Mouse (Mus musculus) heart, adult 2 months (tissue): ENCODE data around the gene Tmc2. TPM values are rescaled to one million over a fixed set of nuclear protein-coding genes. Genes with fewer than 3 reads are reported as not detected.
A peak's percentile ranks its signal among the peaks of the same experiment; 100 is the strongest.

Experiments
- DNase-seq, 2 experiments: peaks; one replicate each; pipeline ENCODE4 v3.0.0; 2021
- H3K27ac ChIP-seq: fragments of 200-600 bp; 2 replicates; pipeline ENCODE4 v1.8.1; 2022
- H3K27me3 ChIP-seq: fragments of 200-500 bp; 2 replicates; pipeline ENCODE4 v1.6.1; 2012; ENCODE audit warnings: mild to moderate bottlenecking, low read length, inconsistent platforms, mixed read lengths; ENCODE audit not compliant: control insufficient read depth, insufficient read depth
- H3K36me3 ChIP-seq: fragments of 200-500 bp; 2 replicates; pipeline ENCODE4 v1.6.1; 2012; ENCODE audit warnings: low read length, inconsistent platforms; ENCODE audit not compliant: control insufficient read depth, insufficient read depth
- H3K4me1 ChIP-seq: fragments of 200-500 bp; 2 replicates; pipeline ENCODE4 v1.6.1; 2011; ENCODE audit warnings: low read length; ENCODE audit not compliant: control insufficient read depth, insufficient read depth
- H3K4me3 ChIP-seq: fragments of 200-600 bp; 2 replicates; pipeline ENCODE4 v1.8.1; 2022
- H3K79me2 ChIP-seq: fragments of 200-500 bp; replicated peaks from 2 replicates; pipeline ENCODE4 v1.6.1; 2012; ENCODE audit warnings: mild to moderate bottlenecking, inconsistent platforms, low read length, moderate library complexity, mixed read lengths; ENCODE audit not compliant: control insufficient read depth, insufficient read depth
- H3K9ac ChIP-seq: fragments of 200-500 bp; 2 replicates; pipeline ENCODE4 v1.6.1; 2012; ENCODE audit warnings: low read depth, mild to moderate bottlenecking, control low read depth, inconsistent platforms, low read length, mixed read lengths
- CTCF ChIP-seq: fragments of 200-600 bp; IDR thresholded peaks from 2 replicates; pipeline ENCODE4 v1.8.1; 2022; ENCODE audit warnings: antibody characterized with exemption, mild to moderate bottlenecking, moderate library complexity
- EP300 ChIP-seq: fragments of 200-500 bp; IDR thresholded peaks from 2 replicates; pipeline ENCODE4 v1.6.1; 2011; ENCODE audit warnings: low read depth, low read length, control low read depth; ENCODE audit not compliant: insufficient read depth
- POLR2A ChIP-seq: fragments of 200-500 bp; IDR thresholded peaks from 2 replicates; pipeline ENCODE4 v1.6.1; 2011; ENCODE audit warnings: mild to moderate bottlenecking, low read depth, low read length, control low read depth; ENCODE audit not compliant: insufficient read depth
- WGBS: fragments of 180-500 bp; shearing (Covaris S2); methylation state at CpG from one replicate; pipeline ENCODE4 v1.1.7; 2018; 5-methylcytosine and 5-hydroxymethylcytosine counted together
- intact Hi-C: fragments of 180-260 bp; cut with DNase I; formaldehyde crosslinking; loops from one replicate; pipeline ENCODE4 v1.15.1; 2025
- polyA plus RNA-seq: library from polyadenylated mRNA; depleted of rRNA; stranded (reverse); fragments of >200 nt; gene quantifications from 2 replicates; pipeline ENCODE4 v1.2.3, GENCODE M21; 2012
- total RNA-seq, 2 experiments: library from RNA; stranded (reverse); gene quantifications; 2 replicates each; pipeline ENCODE4 v1.2.3; 2021

The Tmc2 gene
- total and polyA plus RNA-seq, 3 experiments = not detected

GRCm38 (mm10) chr2:130162701-130163100, 32.3 kb upstream of the Tmc2 start:
- no peaks in the 10 kb centered on the region for H3K36me3 ChIP-seq
- 73% methylated on average over 5 of the region's 5 CpGs for WGBS
- H3K4me1 ChIP-seq = no peaks in the 10 kb centered on the region
- no peak overlapping the region for H3K27ac ChIP-seq
- DNase-seq = no peak
- H3K79me2 ChIP-seq = no peaks in the 10 kb centered on the region
- TF ChIP-seq EP300 (no peak), POLR2A (no peak), CTCF (no peak)
- intact Hi-C loops = no loop called here
- H3K27me3 ChIP-seq = no peaks in the 10 kb centered on the region
- no peak overlapping the region for H3K4me3 ChIP-seq
- no peak overlapping the region for H3K9ac ChIP-seq

- H3K4me3 ChIP-seq = no peak overlapping the region
- WGBS = 65% methylated on average over 9 of the region's 9 CpGs
- no peaks in the 10 kb centered on the region for H3K27me3 ChIP-seq
- TF ChIP-seq POLR2A (no peak), CTCF (peak; percentile 63), EP300 (no peak)
- no peaks in the 10 kb centered on the region; the same call in 1 of the 2 replicates for H3K4me1 ChIP-seq
- H3K36me3 ChIP-seq = peaks cover 11% of the 10 kb centered on the region
- intact Hi-C loops = loop anchor here (5.0 kb wide), 1 partner anchor 284 kb away; no protein-coding TSS in a partner anchor
- H3K9ac ChIP-seq = no peak overlapping the region
- DNase-seq = no peak
- no peak overlapping the region for H3K27ac ChIP-seq
- no peaks in the 10 kb centered on the region for H3K79me2 ChIP-seq
These were observed 28.4 kb upstream of the Tmc2 start for GRCm38 (mm10) chr2:130166311-130167214.

DNA sequence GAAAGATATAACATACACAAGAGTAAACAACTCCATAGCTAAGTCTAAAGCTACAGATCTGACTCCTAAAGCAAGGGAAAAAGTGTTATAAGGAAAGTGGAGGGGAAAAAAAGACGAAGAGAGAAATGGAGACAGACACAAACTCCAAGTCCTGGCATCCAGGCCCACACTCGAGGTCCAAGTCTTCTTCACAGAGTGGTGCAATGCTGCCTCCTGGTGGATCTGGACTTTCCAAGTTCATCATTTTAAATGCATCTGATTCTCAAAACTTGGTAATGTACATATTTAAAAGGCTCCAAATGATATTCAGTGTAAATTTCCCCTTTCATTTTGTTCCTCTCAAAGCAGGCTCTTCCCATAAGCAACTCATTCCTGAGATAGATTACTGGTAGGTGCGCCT, 27.1 kb upstream of the Tmc2 start:
- 43% methylated on average over 3 of the region's 3 CpGs for WGBS
- no peak overlapping the region for H3K27ac ChIP-seq
- no peaks in the 10 kb centered on the region for H3K27me3 ChIP-seq
- H3K9ac ChIP-seq = no peak overlapping the region
- H3K4me1 ChIP-seq = no peaks in the 10 kb centered on the region; the same call in 1 of the 2 replicates
- no peak overlapping the region for H3K4me3 ChIP-seq
- intact Hi-C loops = loop anchor here (2.0 to 5.0 kb wide), 3 partner anchors 99 to 286 kb away; no protein-coding TSS in a partner anchor
- TF ChIP-seq EP300 (no peak), CTCF (peak; percentile 75), POLR2A (no peak)
- DNase-seq = peak; percentile 16 to 39
- no peaks in the 10 kb centered on the region for H3K79me2 ChIP-seq
- H3K36me3 ChIP-seq = peaks cover 15% of the 10 kb centered on the region

DNA sequence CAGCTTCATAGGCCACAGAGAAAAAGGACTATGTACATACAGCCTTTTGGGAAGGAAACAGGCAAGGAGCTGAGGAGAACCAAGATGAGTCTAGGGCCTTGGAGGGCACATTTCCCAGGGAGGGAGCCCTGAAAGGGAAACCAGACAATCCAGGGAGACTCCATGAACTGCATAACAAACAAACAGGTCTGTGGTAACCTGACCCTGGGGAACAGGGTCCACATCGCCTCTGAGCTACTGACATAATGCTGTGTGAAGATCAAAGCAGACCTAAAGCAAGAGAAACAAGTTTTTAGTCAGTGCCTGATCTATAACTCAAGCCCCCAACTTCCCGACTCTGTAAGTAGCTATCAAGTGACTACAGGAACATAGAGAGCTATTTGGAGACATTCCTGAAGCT, 23.3 kb upstream of the Tmc2 start:
- Histone ChIP-seq H3K4me1 (peaks cover 1% of the 10 kb centered on the region), H3K4me3 (no peak overlapping the region), H3K36me3 (peaks cover 32% of the 10 kb centered on the region), H3K27me3 (no peaks in the 10 kb centered on the region), H3K79me2 (no peaks in the 10 kb centered on the region), H3K9ac (no peak overlapping the region), H3K27ac (no peak overlapping the region)
- TF ChIP-seq POLR2A (no peak), EP300 (no peak), CTCF (no peak)
- intact Hi-C loops = no loop called here
- no peak for DNase-seq
- 84% methylated on average over 2 of the region's 2 CpGs for WGBS

- H3K9ac ChIP-seq = 0 out of 2 replicates have a peak overlapping the region, but pooled peaks have one; percentile 36
- no peak overlapping the region for H3K27ac ChIP-seq
- intact Hi-C loops = loop anchor here (5.0 kb wide), 2 partner anchors 95 to 375 kb away; partner anchors contain the start of genes Nop56 and Stk35
These were observed 18.2 kb upstream of the Tmc2 start for GRCm38 (mm10) chr2:130176820-130177219.

GRCm38 (mm10) chr2:130178381-130178705, 16.7 kb upstream of the Tmc2 start:
- intact Hi-C loops = loop anchor here (5.0 kb wide), 2 partner anchors 94 to 376 kb away; partner anchors contain the start of genes Nop56 and Stk35
- H3K27ac ChIP-seq = peak overlapping the region; percentile 85
- peak overlapping the region; percentile 95 for H3K4me3 ChIP-seq
- TF ChIP-seq CTCF = no peak
- no peak for TF ChIP-seq EP300
- TF ChIP-seq POLR2A = no peak
- H3K9ac ChIP-seq = peak overlapping the region; percentile 99
- 0% methylated on average over 11 of the region's 11 CpGs for whole genome bisulfite sequencing
- H3K79me2 ChIP-seq = peaks cover 4% of the 10 kb centered on the region; the same call in 1 of the 2 replicates
- no peaks in the 10 kb centered on the region for H3K27me3 ChIP-seq
- DNase-seq = no peak
- H3K36me3 ChIP-seq = peaks cover 25% of the 10 kb centered on the region
- H3K4me1 ChIP-seq = peaks cover 9% of the 10 kb centered on the region

More at GRCm38 (mm10) chr2:130176820-130177219, 18.2 kb upstream of the Tmc2 start:
- H3K36me3 ChIP-seq = peaks cover 29% of the 10 kb centered on the region
- no peaks in the 10 kb centered on the region for H3K27me3 ChIP-seq
- no peak overlapping the region for H3K4me3 ChIP-seq
- DNase-seq = no peak
- H3K79me2 ChIP-seq = peaks cover 4% of the 10 kb centered on the region; the same call in 1 of the 2 replicates
- 40% methylated on average over 8 of the region's 8 CpGs for WGBS
- TF ChIP-seq CTCF = no peak
- no peak for TF ChIP-seq EP300
- no peak for TF ChIP-seq POLR2A
- peaks cover 9% of the 10 kb centered on the region for H3K4me1 ChIP-seq
